21 mouse cellular contexts compared by ENCODE assay signal in genomic region chr2:69084416-69084815, GRCm38 (mm10). TPM values are rescaled to one million over a fixed set of nuclear protein-coding genes. Genes with fewer than 3 reads are reported as not detected.
DNase-seq lines count a peak whose midpoint lies in the region; ATAC-seq lines count a peak whose summit lies in the region.
"Had no signal": no experiment of that assay in that cellular context is flagged by ENCODE, and none has a peak within 500 bp of the region (broad histone marks: within the 10 kb centered on the region; RNA-seq: fewer than 3 reads in every experiment).

No protein-coding gene starts in this region.

- no peak for ATAC-seq in embryonic facial prominence, embryonic 15.5 days (ENCODE audit: insufficient number of reproducible peaks, low FRiP score, low TSS enrichment, low read depth)
- ATAC-seq in megakaryocyte-erythroid progenitor cell, adult 5-6 weeks (replicated peaks; ENCODE audit: low FRiP score, low TSS enrichment, poor library complexity, severe bottlenecking) = no peak
- ATAC-seq: activated CD4-positive, CD25-positive, alpha-beta regulatory T cell, adult 4 months; liver, postnatal 0 days; midbrain, embryonic 16.5 days had no signal

- H3K27ac ChIP-seq in embryonic facial prominence, embryonic 15.5 days (replicated peaks) = 0 out of 2 replicates have a peak overlapping the region, but pooled peaks have one; percentile 34
- H3K27ac ChIP-seq: forebrain, embryonic 12.5 days; heart, embryonic 13.5 days; hindbrain, embryonic 14.5 days had no signal

- WGBS in embryonic facial prominence, embryonic 15.5 days = 41% methylated on average over 6 of the region's 6 CpGs

- no peaks in the 10 kb centered on the region for H3K9me3 ChIP-seq in embryonic facial prominence, embryonic 15.5 days (replicated peaks)
- H3K9me3 ChIP-seq: forebrain, embryonic 12.5 days; G1E; heart, embryonic 13.5 days had no signal

- H3K9ac ChIP-seq in embryonic facial prominence, embryonic 15.5 days = no peak overlapping the region
- H3K9ac ChIP-seq: forebrain, embryonic 12.5 days; heart, embryonic 13.5 days; hindbrain, embryonic 14.5 days; liver, postnatal 0 days had no signal

- peak; percentile 28 for DNase-seq in embryo, embryonic 11 days
- no peak for DNase-seq in embryo, embryonic 9.5 days (ENCODE audit: extremely low spot score)
- DNase-seq in layer of hippocampus, adult 9-11 months = peak; percentile 31
- no peak for DNase-seq in layer of hippocampus, postnatal 14 days (ENCODE audit: low spot score in 2 of 2)
- peak; percentile 62 for DNase-seq in telencephalon, adult 2 months (ENCODE audit: low read depth, low spot score)
- DNase-seq: adrenal gland, postnatal 10 days; cerebellum, postnatal 10 days; gastrocnemius, postnatal 14 days; heart, adult 18-20 months; heart, postnatal 36 days; liver, postnatal 0 days; lung, postnatal 10 days; right cerebral cortex, postnatal 4 days had no signal

- 0 out of 2 replicates have a peak, but pooled peaks cover 7% of the 10 kb centered on the region for H3K4me1 ChIP-seq in embryonic facial prominence, embryonic 15.5 days

- no peak overlapping the region for H3K4me3 ChIP-seq in embryonic facial prominence, embryonic 15.5 days (replicated peaks)
- H3K4me3 ChIP-seq: forebrain, embryonic 12.5 days; heart, embryonic 13.5 days had no signal

- H3K27me3 ChIP-seq in embryonic facial prominence, embryonic 15.5 days = no peaks in the 10 kb centered on the region
- H3K27me3 ChIP-seq: forebrain, embryonic 12.5 days; heart, embryonic 13.5 days had no signal

- no peak overlapping the region for H3K4me2 ChIP-seq in embryonic facial prominence, embryonic 15.5 days (replicated peaks)
- H3K4me2 ChIP-seq: forebrain, embryonic 12.5 days; heart, embryonic 13.5 days; hindbrain, embryonic 14.5 days had no signal

- H3K36me3 ChIP-seq in embryonic facial prominence, embryonic 15.5 days = no peaks in the 10 kb centered on the region
- H3K36me3 ChIP-seq: forebrain, embryonic 12.5 days; heart, embryonic 13.5 days had no signal

RNA-seq across cellular contexts. Expression of gene Nostrin, which starts 51.2 kb away (rescaled TPM):
- 1 to 10 TPM; 5.7 to 7.5 TPM for total RNA-seq in layer of hippocampus, postnatal 14 days (2021)
- polyA plus RNA-seq in embryonic facial prominence, embryonic 15.5 days (2015; fragmentation: Nextera tagmentation; extraction: Ambion mirVana) = 0.84 and 0.95 TPM in 2 replicates
- not detected in 2 replicates for total RNA-seq in megakaryocyte-erythroid progenitor cell, adult 5-6 weeks (2014; fragmentation: Nextera tagmentation)
- total RNA-seq in megakaryocyte-erythroid progenitor cell, adult 5-6 weeks (2017) = not detected in 2 replicates
- polyA plus RNA-seq: G1E had no signal

Comparison
In these comparisons a context has a peak if more than half of its experiments do, and no peak if none do; other contexts are left out.
1. DNase-seq: peak in embryo, embryonic 11 days (single experiment), layer of hippocampus, adult 9-11 months (single experiment) and telencephalon, adult 2 months (single experiment); none in embryo, embryonic 9.5 days (single experiment) and layer of hippocampus, postnatal 14 days (0 of 2).
2. RNA of gene Nostrin, which starts 51.2 kb away (total RNA-seq): 5.7 to 7.5 TPM in layer of hippocampus, postnatal 14 days; not detected in megakaryocyte-erythroid progenitor cell, adult 5-6 weeks; every median in the first group is over 4 times any median in the second.